Mouse (Mus musculus) hematopoietic stem cell, adult 5-6 weeks (primary cell): Measurements from ENCODE around the gene Golph3. TPM values are rescaled to one million over a fixed set of nuclear protein-coding genes. Genes with fewer than 3 reads are reported as not detected.

Experiments
- ATAC-seq, 2 experiments: fragments of 125-278 bp in 1 of 2; replicated peaks in 1 of 2; 2 replicates each; pipeline ENCODE4 v1.8.0; 2016 to 2017; ENCODE audit warnings: inconsistent platforms in 2 of 2, mild to moderate bottlenecking in 2 of 2, moderate number of reproducible peaks in 2 of 2, low read depth in 1 of 2, moderate TSS enrichment in 1 of 2; ENCODE audit not compliant: low FRiP score in 2 of 2, poor library complexity in 2 of 2, severe bottlenecking in 2 of 2, insufficient read depth in 1 of 2, low TSS enrichment in 1 of 2
- total RNA-seq: library from RNA; stranded (forward); fragments of 172-1452, 232-1000 nt; gene quantifications from 2 replicates; pipeline ENCODE4 v1.2.3, GENCODE M21; 2017

Gene Golph3
- total RNA-seq, 1 experiment from 2014 or later: 103 TPM

GRCm38 (mm10) chr15:12340536-12341400 lies 19.5 kb downstream of the Golph3 start:
- ATAC-seq: no peak

GRCm38 (mm10) chr15:12341401-12341758 lies 20.1 kb downstream of the Golph3 start:
- ATAC-seq: no peak

GRCm38 (mm10) chr15:12346916-12347315 lies 25.7 kb downstream of the Golph3 start:
- no peak for ATAC-seq

GRCm38 (mm10) chr15:12348950-12349349 lies 27.7 kb downstream of the Golph3 start:
- no peak for ATAC-seq

- no peak for ATAC-seq
These were observed 28.6 kb downstream of the Golph3 start for GRCm38 (mm10) chr15:12349840-12350239.

GRCm38 (mm10) chr15:12351470-12351869 lies 30.2 kb downstream of the Golph3 start:
- ATAC-seq: no peak

- no peak for ATAC-seq
These were observed 33.1 kb downstream of the Golph3 start for GRCm38 (mm10) chr15:12354281-12354810.

- ATAC-seq: no peak
These were observed 34.0 kb downstream of the Golph3 start for GRCm38 (mm10) chr15:12355261-12355660.

GRCm38 (mm10) chr15:12355907-12356306 lies 34.7 kb downstream of the Golph3 start:
- no peak for ATAC-seq

GRCm38 (mm10) chr15:12357459-12357858 lies 36.2 kb downstream of the Golph3 start:
- ATAC-seq: no peak

GRCm38 (mm10) chr15:12358384-12358783 lies 37.1 kb downstream of the Golph3 start:
- ATAC-seq: no peak

GRCm38 (mm10) chr15:12360519-12361212 lies 39.4 kb downstream of the Golph3 start:
- no peak for ATAC-seq

GRCm38 (mm10) chr15:12362001-12362700 lies 40.9 kb downstream of the Golph3 start:
- ATAC-seq: no peak

- ATAC-seq: no peak
These were observed 41.4 kb downstream of the Golph3 start for GRCm38 (mm10) chr15:12362701-12363040.

- no peak for ATAC-seq
These were observed 42.8 kb downstream of the Golph3 start for GRCm38 (mm10) chr15:12364096-12364495.

GRCm38 (mm10) chr15:12365416-12366071 lies 44.3 kb downstream of the Golph3 start:
- ATAC-seq: no peak

- ATAC-seq: no peak
These were observed 44.8 kb downstream of the Golph3 start for GRCm38 (mm10) chr15:12366072-12366469.
